Mouse (Mus musculus): ENCODE data around the gene 2010003K11Rik. TPM values are rescaled to one million over a fixed set of nuclear protein-coding genes. Genes with fewer than 3 reads are reported as not detected.

2010003K11Rik gene
- polyA plus RNA-seq, 1 experiment = 128 TPM

GRCm38 (mm10) chr19:4449230-4449629 is 49.2 kb downstream of the 2010003K11Rik start:
- H3K27me3 ChIP-seq (ENCODE audit: control insufficient read depth, insufficient read depth, low read length) = no peaks in the 10 kb centered on the region
- 94% methylated on average over 9 of the region's 9 CpGs for WGBS
- TF ChIP-seq POLR2A (IDR thresholded peaks at IDR 0.05; ENCODE audit: low read depth, low read length) (no peak), CTCF (IDR thresholded peaks at IDR 0.05; ENCODE audit: extremely low read depth, insufficient read length, insufficient replicate concordance, low read depth, low read length) (no peak)
- H3K4me3 ChIP-seq (ENCODE audit: low read depth, low read length) = no peak overlapping the region
- H3K27ac ChIP-seq (ENCODE audit: insufficient read depth, low read depth, low read length) = no peak overlapping the region
- H3K4me1 ChIP-seq (ENCODE audit: control insufficient read depth, insufficient read depth, insufficient read length, low read length) = 0 out of 2 replicates have a peak, but pooled peaks cover 2% of the 10 kb centered on the region
- H3K36me3 ChIP-seq (ENCODE audit: control insufficient read depth, insufficient read depth, low read length) = no peaks in the 10 kb centered on the region

GRCm38 (mm10) chr19:4447445-4447844 is 50.9 kb downstream of the 2010003K11Rik start:
- Histone ChIP-seq H3K4me1 (ENCODE audit: control insufficient read depth, insufficient read depth, insufficient read length, low read length) (0 out of 2 replicates have a peak, but pooled peaks cover 2% of the 10 kb centered on the region), H3K36me3 (ENCODE audit: control insufficient read depth, insufficient read depth, low read length) (no peaks in the 10 kb centered on the region), H3K27ac (ENCODE audit: insufficient read depth, low read depth, low read length) (no peak overlapping the region), H3K27me3 (ENCODE audit: control insufficient read depth, insufficient read depth, low read length) (no peaks in the 10 kb centered on the region), H3K4me3 (ENCODE audit: low read depth, low read length) (no peak overlapping the region)
- WGBS = 84% methylated on average over 9 of the region's 9 CpGs
- TF ChIP-seq CTCF (IDR thresholded peaks at IDR 0.05; ENCODE audit: extremely low read depth, insufficient read length, insufficient replicate concordance, low read depth, low read length) (no peak), POLR2A (IDR thresholded peaks at IDR 0.05; ENCODE audit: low read depth, low read length) (no peak)

Other genes starting within 250 kb of the 2010003K11Rik start
- 72.2 and 105 TPM in 2 replicates for gene Ssh3, start 229.4 kb downstream of the 2010003K11Rik start, polyA plus RNA-seq (2012; rRNA removed)
- 1.1 and 1.8 TPM in 2 replicates for gene Ankrd13d, start 215.4 kb downstream of the 2010003K11Rik start, polyA plus RNA-seq (2012; rRNA removed)
- gene Grk2, start 192.4 kb downstream of the 2010003K11Rik start, polyA plus RNA-seq (2012; rRNA removed) = 64.0 and 128 TPM in 2 replicates
- 37.8 and 100 TPM in 2 replicates for gene Kdm2a, start 100.3 kb downstream of the 2010003K11Rik start, polyA plus RNA-seq (2012; rRNA removed)
- gene Rhod, start 59.2 kb downstream of the 2010003K11Rik start, polyA plus RNA-seq (2012; rRNA removed) = 56.0 and 168 TPM in 2 replicates
- 9.3 and 41.8 TPM in 2 replicates for gene Syt12, start 21.1 kb downstream of the 2010003K11Rik start, polyA plus RNA-seq (2012; rRNA removed)
- gene Pcx, start 11.9 kb upstream of the 2010003K11Rik start, polyA plus RNA-seq (2012; rRNA removed) = 31.3 and 44.9 TPM in 2 replicates
- 9.8 and 12.0 TPM in 2 replicates for gene Lrfn4, start 117.1 kb upstream of the 2010003K11Rik start, polyA plus RNA-seq (2012; rRNA removed)
- gene Rce1, start 127.1 kb upstream of the 2010003K11Rik start, polyA plus RNA-seq (2012; rRNA removed) = 55.1 and 97.5 TPM in 2 replicates
- 2.1 TPM in 1 of 2 replicates, not detected in the other for gene Gm960, start 200.1 kb upstream of the 2010003K11Rik start, polyA plus RNA-seq (2012; rRNA removed)
- gene Sptbn2, start 212.6 kb upstream of the 2010003K11Rik start, polyA plus RNA-seq (2012; rRNA removed) = 0.19 and 0.61 TPM in 2 replicates